Mouse (Mus musculus) liver, adult 2 months (tissue): ENCODE results near the gene Fam131b.

Source experiments
- CTCF ChIP-seq: fragments of 200-500 bp; IDR thresholded peaks from 2 replicates; pipeline ENCODE4 v1.5.1; 2011; ENCODE audit warnings: low read depth, low read length, control low read depth
- POLR2A ChIP-seq: fragments of 200-500 bp; IDR thresholded peaks from 2 replicates; pipeline ENCODE4 v1.6.1; 2011; ENCODE audit warnings: low read length, control low read depth; ENCODE audit not compliant: insufficient read depth; ENCODE audit errors: extremely low read depth

GRCm38 (mm10) chr6:42358901-42359300, 34.5 kb upstream of the Fam131b start:
- no peak for TF ChIP-seq CTCF
- no peak for TF ChIP-seq POLR2A
